Mouse (Mus musculus) forebrain, embryonic 15.5 days (tissue): ENCODE measurements at regions not wholly inside any gene's neighbourhood (a gene's known extent, or its start where the extent isn't known, plus 50 kb on each side); places are given as distances from the start of the nearest gene placed in this dataset.
"Not testable (repeated sequence)": the region's sequence is repeated elsewhere in the genome, so short reads cannot be mapped to it uniquely, and the experiment has no call there.

Experiments
- ATAC-seq: fragments of 200-750 bp; cut with Nextera tagmentation; replicated peaks from 2 replicates; pipeline ENCODE4 v1.8.0; 2017; ENCODE audit warnings: mild to moderate bottlenecking, moderate TSS enrichment, moderate library complexity
- H3K27ac ChIP-seq: fragments of 300-500 bp; sonication (generic); replicated peaks from 2 replicates; pipeline ENCODE4 v1.5.1; 2015; ENCODE audit warnings: mild to moderate bottlenecking, inconsistent platforms
- H3K27me3 ChIP-seq: fragments of 300-500 bp; sonication (generic); 2 replicates; pipeline ENCODE4 v1.6.1; 2015; ENCODE audit warnings: inconsistent platforms
- H3K36me3 ChIP-seq: fragments of 300-500 bp; sonication (generic); 2 replicates; pipeline ENCODE4 v1.6.1; 2015; ENCODE audit warnings: mild to moderate bottlenecking, inconsistent platforms
- H3K4me1 ChIP-seq: fragments of 300-500 bp; sonication (generic); 2 replicates; pipeline ENCODE4 v1.6.1; 2015; ENCODE audit warnings: inconsistent platforms
- H3K4me2 ChIP-seq: fragments of 300-500 bp; sonication (generic); replicated peaks from 2 replicates; pipeline ENCODE4 v1.6.1; 2015; ENCODE audit warnings: mild to moderate bottlenecking, inconsistent platforms
- H3K4me3 ChIP-seq: fragments of 300-500 bp; sonication (generic); 2 replicates; pipeline ENCODE4 v1.5.1; 2015; ENCODE audit warnings: mild to moderate bottlenecking, inconsistent platforms
- H3K9ac ChIP-seq: fragments of 300-500 bp; sonication (generic); replicated peaks from 2 replicates; pipeline ENCODE4 v1.6.1; 2015; ENCODE audit warnings: mild to moderate bottlenecking, inconsistent platforms
- H3K9me3 ChIP-seq: fragments of 300-500 bp; sonication (generic); 2 replicates; pipeline ENCODE4 v1.6.1; 2016; ENCODE audit warnings: inconsistent platforms
- WGBS: fragments of 180-500 bp; shearing (Covaris S2); methylation state at CpG from one replicate; pipeline ENCODE4 v1.1.7; 2015; ENCODE audit warnings: mixed read lengths; 5-methylcytosine and 5-hydroxymethylcytosine counted together

DNA sequence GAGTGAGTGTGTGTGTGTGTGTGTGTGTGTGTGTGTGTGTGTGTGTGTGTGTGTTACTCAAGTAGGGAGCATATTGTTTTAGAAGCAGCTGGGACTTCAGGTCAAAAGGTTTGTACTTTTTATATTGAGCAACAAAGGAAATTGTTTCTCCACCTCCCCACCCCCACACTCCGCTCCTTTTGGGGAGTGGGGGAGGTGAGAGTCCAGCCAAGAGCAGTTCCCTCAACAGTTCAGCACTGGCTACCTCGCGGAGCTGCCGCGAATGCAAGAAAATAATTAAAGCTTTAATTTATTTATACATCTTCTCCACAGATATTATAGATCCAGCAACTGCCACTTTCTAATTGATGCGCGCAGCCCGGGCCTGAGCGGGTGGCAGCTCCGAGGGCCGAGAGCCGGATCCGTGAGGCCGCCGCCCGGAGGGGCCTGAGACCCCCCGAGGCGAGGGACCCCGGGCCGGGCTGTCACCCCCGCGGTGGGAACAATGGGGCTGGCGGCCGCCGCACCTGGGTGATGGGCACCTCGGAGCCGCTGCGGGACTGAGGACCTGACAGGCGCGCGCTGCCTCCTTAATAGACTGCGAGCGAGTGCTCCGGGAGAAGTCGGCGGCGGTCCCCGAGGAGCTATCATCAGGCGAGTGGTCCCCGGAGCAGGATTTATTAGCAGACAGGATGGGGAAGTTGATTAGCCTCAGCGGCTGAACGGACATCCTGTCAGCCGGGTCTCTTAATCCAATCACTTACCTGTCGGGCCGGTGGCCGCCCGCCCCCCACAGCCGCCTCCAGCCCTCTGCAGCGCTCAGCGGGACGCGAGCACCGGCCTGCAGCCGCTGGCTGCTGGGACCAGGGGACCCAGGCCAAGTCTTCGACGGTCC is 124.4 kb downstream of the Melk start:
- peak overlapping the region; percentile 52 for H3K4me3 ChIP-seq
- WGBS, result 1% methylated on average over 56 of the region's 56 CpGs
- no peak overlapping the region for H3K27ac ChIP-seq
- peaks cover 29% of the 10 kb centered on the region for H3K27me3 ChIP-seq
- ATAC-seq, result 0 out of 2 replicates have a peak, but pooled peaks have one; percentile 61
- peak overlapping the region; percentile 53 for H3K9ac ChIP-seq
- no peaks in the 10 kb centered on the region for H3K36me3 ChIP-seq
- no peaks in the 10 kb centered on the region for H3K9me3 ChIP-seq
- H3K4me1 ChIP-seq, result peaks cover 7% of the 10 kb centered on the region; the same call in 1 of the 2 replicates
- peak overlapping the region; percentile 96 for H3K4me2 ChIP-seq

DNA sequence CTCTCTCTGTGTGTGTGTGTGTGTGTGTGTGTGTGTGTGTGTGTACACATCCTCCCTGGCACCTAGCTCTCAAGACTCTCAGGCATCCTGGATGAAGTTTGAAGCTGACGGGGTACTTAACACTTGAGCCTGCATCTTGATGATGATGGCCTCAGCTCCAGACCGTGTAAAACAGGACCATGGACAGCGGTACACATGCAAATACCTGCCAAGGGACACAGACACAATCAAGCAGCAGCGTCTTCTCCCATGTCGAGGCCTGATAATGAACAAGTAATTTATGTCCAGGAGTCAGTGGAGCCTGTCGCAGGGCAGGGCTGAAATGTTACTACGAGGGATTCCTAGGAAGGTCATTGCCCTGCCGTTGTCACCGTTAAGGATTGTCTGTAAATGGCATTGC is 133.9 kb downstream of the Melk start:
- no peak overlapping the region for H3K4me3 ChIP-seq
- no peak overlapping the region for H3K9ac ChIP-seq
- ATAC-seq, result no peak
- H3K9me3 ChIP-seq, result no peaks in the 10 kb centered on the region
- H3K4me1 ChIP-seq, result no peaks in the 10 kb centered on the region
- 44% methylated on average over 9 of the region's 9 CpGs for WGBS
- H3K27me3 ChIP-seq, result 0 out of 2 replicates have a peak, but pooled peaks cover 2% of the 10 kb centered on the region
- no peak overlapping the region for H3K4me2 ChIP-seq
- no peaks in the 10 kb centered on the region for H3K36me3 ChIP-seq
- H3K27ac ChIP-seq, result no peak overlapping the region

DNA sequence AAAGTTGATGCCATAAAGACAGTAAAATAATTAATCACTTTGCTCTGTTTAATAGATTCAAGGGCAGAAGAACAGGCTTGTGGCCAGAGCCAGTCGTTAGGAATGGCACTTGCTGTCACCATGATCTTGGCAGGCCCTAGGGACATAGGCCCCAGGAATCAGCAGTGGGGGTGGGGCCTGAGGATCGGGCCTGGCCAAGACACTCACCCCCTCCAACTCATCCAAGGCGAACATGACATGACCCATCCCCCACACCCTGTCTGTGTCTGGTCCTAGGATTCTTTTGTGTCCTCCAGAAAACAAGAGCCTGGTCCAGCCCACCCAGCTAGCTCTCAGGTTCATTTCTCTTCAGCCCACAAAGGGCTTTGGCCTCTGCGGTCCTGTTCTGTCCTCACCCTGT is 144.8 kb downstream of the Melk start:
- Histone ChIP-seq H3K27me3 (no peaks in the 10 kb centered on the region), H3K4me3 (no peak overlapping the region), H3K36me3 (no peaks in the 10 kb centered on the region), H3K9ac (no peak overlapping the region), H3K4me2 (no peak overlapping the region), H3K4me1 (peaks cover 6% of the 10 kb centered on the region; the same call in 1 of the 2 replicates), H3K27ac (no peak overlapping the region), H3K9me3 (no peaks in the 10 kb centered on the region)
- no peak for ATAC-seq
- WGBS, result 28% methylated on average over 4 of the region's 4 CpGs

DNA sequence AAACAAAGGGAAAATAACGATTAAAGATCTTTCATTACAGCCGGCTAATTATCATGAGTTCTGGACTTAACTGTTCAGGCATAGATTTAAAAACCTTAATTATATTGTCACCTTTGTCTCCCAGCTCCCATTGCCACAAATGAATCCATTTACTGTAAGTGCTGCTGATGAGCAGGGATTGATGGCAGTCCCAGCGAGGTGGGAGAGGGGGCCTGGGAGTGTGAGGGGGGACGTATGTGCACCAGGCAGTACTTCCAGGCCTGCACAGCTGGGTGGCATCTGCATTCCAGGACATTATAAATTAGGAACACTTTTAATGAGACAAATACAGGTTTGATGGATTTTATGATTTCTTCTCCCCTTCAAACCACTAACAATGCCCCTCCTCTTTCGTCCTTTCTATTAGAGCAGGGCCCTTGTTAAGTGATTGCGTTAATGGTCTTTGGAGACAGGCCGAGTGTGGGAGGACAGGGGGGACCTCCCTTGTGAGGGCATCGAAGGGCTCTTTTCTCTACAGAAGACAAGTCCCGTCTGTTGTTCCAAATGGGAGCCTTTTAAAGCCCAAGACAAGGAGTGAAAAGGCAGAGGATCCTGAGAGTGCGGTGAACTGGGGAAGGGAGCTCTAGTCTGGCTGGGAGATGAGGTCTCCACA is 150.3 kb downstream of the Melk start:
- ATAC-seq, result peak; percentile 70; the same call in 1 of the 2 replicates
- Histone ChIP-seq H3K9me3 (no peaks in the 10 kb centered on the region), H3K27me3 (no peaks in the 10 kb centered on the region), H3K4me1 (peaks cover 17% of the 10 kb centered on the region), H3K36me3 (no peaks in the 10 kb centered on the region), H3K4me3 (no peak overlapping the region), H3K4me2 (no peak overlapping the region), H3K27ac (no peak overlapping the region), H3K9ac (no peak overlapping the region)
- WGBS, result 11% methylated on average over 10 of the region's 10 CpGs

DNA sequence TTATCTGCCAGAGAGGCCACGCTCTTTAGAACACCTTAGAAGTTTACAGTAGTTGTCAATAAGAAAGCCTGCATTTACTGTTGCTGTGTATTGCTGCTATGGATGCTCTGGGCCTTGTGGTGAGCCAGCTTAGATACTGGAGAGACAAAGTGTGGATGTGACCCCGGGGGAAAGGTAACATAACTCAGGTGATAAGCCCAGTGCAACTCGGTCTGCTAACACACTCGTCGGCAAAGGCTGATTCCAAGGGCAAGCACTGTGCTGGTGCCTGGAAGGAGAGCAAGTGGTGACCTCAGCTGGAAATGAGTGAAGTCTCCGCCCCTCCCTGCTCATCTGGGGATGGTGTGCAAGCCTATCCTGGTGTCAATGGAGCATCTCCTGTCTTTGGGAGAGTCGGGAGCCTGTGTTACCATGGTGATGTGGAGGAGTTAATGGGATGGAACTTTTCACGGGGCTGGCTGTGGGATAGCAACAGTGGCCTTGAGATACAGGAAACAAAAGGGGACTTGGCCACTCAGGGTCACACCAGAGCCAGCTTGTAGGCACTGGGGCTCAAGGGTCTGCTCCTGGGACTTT is 151.5 kb downstream of the Melk start:
- peaks cover 17% of the 10 kb centered on the region for H3K4me1 ChIP-seq
- ATAC-seq, result no peak
- H3K36me3 ChIP-seq, result no peaks in the 10 kb centered on the region
- H3K4me3 ChIP-seq, result no peak overlapping the region
- no peaks in the 10 kb centered on the region for H3K27me3 ChIP-seq
- no peak overlapping the region for H3K9ac ChIP-seq
- H3K27ac ChIP-seq, result no peak overlapping the region
- H3K9me3 ChIP-seq, result no peaks in the 10 kb centered on the region
- no peak overlapping the region for H3K4me2 ChIP-seq
- 54% methylated on average over 8 of the region's 8 CpGs for WGBS

DNA sequence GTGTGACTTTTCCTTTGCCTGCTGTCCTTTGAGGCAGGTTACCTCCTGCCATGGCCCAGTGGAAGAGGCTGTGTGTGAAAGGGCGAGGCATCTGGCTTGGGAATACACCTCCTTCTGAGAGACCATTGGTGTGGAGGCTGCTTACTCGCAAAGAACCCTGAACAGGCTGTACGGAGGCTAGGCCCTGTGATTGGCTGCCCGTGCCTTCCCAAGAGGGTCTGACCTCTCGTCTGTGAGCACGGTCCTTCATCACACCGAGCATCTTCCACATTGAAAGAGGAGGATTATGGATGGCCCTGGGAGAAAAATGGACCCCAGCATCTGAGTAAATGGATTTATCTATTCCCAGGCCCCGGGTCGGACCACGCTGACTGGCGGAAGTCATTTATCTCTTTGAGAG is 152.9 kb downstream of the Melk start:
- no peak overlapping the region for H3K27ac ChIP-seq
- no peak overlapping the region for H3K4me3 ChIP-seq
- 85% methylated on average over 11 of the region's 11 CpGs for WGBS
- peaks cover 17% of the 10 kb centered on the region for H3K4me1 ChIP-seq
- H3K4me2 ChIP-seq, result no peak overlapping the region
- no peak for ATAC-seq
- H3K9ac ChIP-seq, result no peak overlapping the region
- H3K36me3 ChIP-seq, result no peaks in the 10 kb centered on the region
- no peaks in the 10 kb centered on the region for H3K27me3 ChIP-seq
- H3K9me3 ChIP-seq, result no peaks in the 10 kb centered on the region

DNA sequence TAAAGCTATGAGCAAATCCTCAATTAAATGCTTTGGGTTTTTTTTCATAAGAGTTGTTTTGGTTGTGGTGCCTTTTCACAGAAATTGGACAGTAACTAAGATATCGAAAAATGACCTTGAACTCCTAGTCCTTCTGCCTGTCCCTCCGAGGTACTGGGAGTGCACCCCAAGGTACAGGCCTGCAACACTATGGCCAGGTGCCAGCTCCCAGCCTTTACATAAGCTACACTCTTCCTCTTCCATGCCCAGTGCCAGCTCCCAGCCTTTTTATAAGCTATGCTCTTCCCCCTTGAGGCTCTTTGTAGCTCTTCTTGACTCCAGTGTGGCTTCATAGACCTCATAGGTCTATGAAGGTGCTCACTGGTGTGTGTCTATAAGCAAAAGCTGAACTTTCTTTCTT is 155.2 kb downstream of the Melk start:
- Histone ChIP-seq H3K27me3 (no peaks in the 10 kb centered on the region), H3K9me3 (no peaks in the 10 kb centered on the region), H3K4me1 (peaks cover 7% of the 10 kb centered on the region), H3K4me2 (no peak overlapping the region), H3K27ac (no peak overlapping the region), H3K36me3 (no peaks in the 10 kb centered on the region), H3K4me3 (no peak overlapping the region), H3K9ac (no peak overlapping the region)
- WGBS, result 85% methylated on average over 2 of the region's 2 CpGs
- ATAC-seq, result no peak

DNA sequence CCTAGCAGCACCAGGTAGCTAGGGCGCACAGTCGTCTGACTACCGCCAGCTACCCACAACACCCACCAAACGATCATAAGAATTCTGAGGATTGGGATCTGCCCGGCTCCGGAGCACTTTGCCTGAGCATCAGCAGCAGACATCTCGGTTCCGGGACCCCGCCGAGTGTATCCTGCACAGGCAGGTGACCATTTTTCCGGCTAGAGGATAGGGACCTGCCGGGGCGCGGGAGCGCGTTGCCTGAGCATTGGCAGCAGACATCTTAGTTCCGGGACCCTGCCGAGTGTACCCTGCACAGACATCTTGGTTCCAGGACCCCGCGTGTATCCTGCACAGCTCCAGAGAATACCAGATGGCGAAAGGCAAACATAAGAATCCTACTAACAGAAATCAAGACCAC is 172.8 kb downstream of the Melk start:
- not testable (repeated sequence) for H3K36me3 ChIP-seq, ATAC-seq, H3K27ac ChIP-seq, H3K27me3 ChIP-seq, H3K4me3 ChIP-seq, H3K4me2 ChIP-seq, H3K9me3 ChIP-seq, H3K9ac ChIP-seq, H3K4me1 ChIP-seq
- WGBS, result 94% methylated on average over 21 of the region's 21 CpGs
